Mouse (Mus musculus) liver, embryonic 14.5 days (tissue): ENCODE data around the gene Txlng. TPM values are rescaled to one million over a fixed set of nuclear protein-coding genes. Genes with fewer than 3 reads are reported as not detected.
A peak's percentile ranks its signal among the peaks of the same experiment; 100 is the strongest.

Experiments
- ATAC-seq: fragments of 200-750 bp; cut with Nextera tagmentation; 2 replicates; pipeline ENCODE4 v1.8.0; 2017; ENCODE audit warnings: moderate number of reproducible peaks, mild to moderate bottlenecking, moderate library complexity; ENCODE audit not compliant: insufficient read depth
- DNase-seq, 3 experiments: peaks; one replicate each; pipeline ENCODE4 v3.0.0-alpha.2; 2012 to 2013; ENCODE audit warnings: low read depth in 3 of 3, low spot score in 3 of 3
- H3K27ac ChIP-seq: fragments of 300-500 bp; sonication (generic); 2 replicates; pipeline ENCODE4 v1.5.1; 2014; ENCODE audit warnings: moderate library complexity, mild to moderate bottlenecking, control low read depth, inconsistent platforms
- H3K27me3 ChIP-seq: fragments of 300-500 bp; sonication (generic); 2 replicates; pipeline ENCODE4 v1.6.1; 2014; ENCODE audit warnings: mild to moderate bottlenecking, low read length, moderate library complexity; ENCODE audit not compliant: control insufficient read depth, insufficient read depth
- H3K36me3 ChIP-seq: fragments of 300-500 bp; sonication (generic); replicated peaks from 2 replicates; pipeline ENCODE4 v1.6.1; 2014; ENCODE audit warnings: low read depth; ENCODE audit not compliant: control insufficient read depth, insufficient read depth
- H3K4me1 ChIP-seq, 2 experiments: fragments of 200-500 bp in 1 of 2; fragments of 300-500 bp in 1 of 2; sonication (generic) in 1 of 2; replicated peaks; 2 replicates each; pipeline ENCODE4 v1.6.1; 2012 to 2014; ENCODE audit warnings: antibody characterized with exemption in 1 of 2, inconsistent platforms in 1 of 2, low read length in 1 of 2; ENCODE audit not compliant: control insufficient read depth in 2 of 2, insufficient read depth in 2 of 2
- H3K4me2 ChIP-seq: fragments of 300-500 bp; sonication (generic); 2 replicates; pipeline ENCODE4 v1.6.1; 2014; ENCODE audit warnings: low read depth, mild to moderate bottlenecking, control low read depth, moderate library complexity
- H3K4me3 ChIP-seq, 2 experiments: fragments of 200-500 bp in 1 of 2; fragments of 300-500 bp in 1 of 2; sonication (generic) in 1 of 2; 2 replicates each; pipeline ENCODE4 v1.5.1; 2012 to 2014; ENCODE audit warnings: low read depth in 2 of 2, low read length in 2 of 2, mild to moderate bottlenecking in 2 of 2, control low read depth in 1 of 2, inconsistent platforms in 1 of 2, moderate library complexity in 1 of 2; ENCODE audit not compliant: insufficient read depth in 1 of 2
- H3K9ac ChIP-seq: fragments of 300-500 bp; sonication (generic); replicated peaks from 2 replicates; pipeline ENCODE4 v1.6.1; 2014; ENCODE audit warnings: mild to moderate bottlenecking, control low read depth, moderate library complexity
- H3K9me3 ChIP-seq: fragments of 300-500 bp; sonication (generic); 2 replicates; pipeline ENCODE4 v1.6.1; 2016; ENCODE audit warnings: low read length, mixed read lengths; ENCODE audit not compliant: control insufficient read depth
- CTCF ChIP-seq: IDR thresholded peaks from 2 replicates; pipeline ENCODE4 v1.5.1; 2016; ENCODE audit warnings: antibody characterized with exemption, low read depth, control low read depth
- EP300 ChIP-seq: IDR thresholded peaks from 2 replicates; pipeline ENCODE4 v1.6.1; 2016; ENCODE audit warnings: antibody characterized with exemption, low read depth
- WGBS: fragments of 180-500 bp; shearing (Covaris S2); extraction: QIAGEN DNeasy Blood & Tissue Kit; methylation state at CpG from one replicate; pipeline ENCODE4 v1.1.7; 2014; ENCODE audit not compliant: insufficient replicate concordance; 5-methylcytosine and 5-hydroxymethylcytosine counted together
- microRNA counts: library from miRNA; unstranded; fragments of <30 nt; microRNA quantifications from one replicate; lab custom pipeline; 2016
- microRNA-seq: library from miRNA; unstranded; fragments of <30 nt; microRNA quantifications from one replicate; pipeline ENCODE4, GENCODE M21; 2016
- polyA plus RNA-seq, 2 experiments: library from polyadenylated mRNA; depleted of rRNA in 1 of 2; stranded (reverse) in 1 of 2; unstranded in 1 of 2; fragments of >200 nt; fragmentation: Nextera tagmentation in 1 of 2; extraction: Ambion mirVana in 1 of 2; gene quantifications; 2 replicates each; pipeline versions ENCODE4 v1.2.1 to v1.2.3; 2012 to 2014

The Txlng gene
- polyA plus RNA-seq, 2 experiments: 5.4 to 6.2 TPM

- WGBS: 15% methylated on average over 25 of the region's 25 CpGs
- H3K27ac ChIP-seq: peak overlapping the region; percentile 83
- peaks cover 0 to 12% of the 10 kb centered on the region in 2 experiments; a peak in 3 of 4 replicates for H3K4me1 ChIP-seq
- peak overlapping the region; percentile 62 for H3K9ac ChIP-seq
- no peaks in the 10 kb centered on the region for H3K27me3 ChIP-seq
- ATAC-seq (peak; percentile 88), DNase-seq (peak in 1 of 3 experiments; percentile 26)
- H3K4me3 ChIP-seq: peak overlapping the region; percentile 61 to 78
- H3K9me3 ChIP-seq: no peaks in the 10 kb centered on the region
- no peaks in the 10 kb centered on the region for H3K36me3 ChIP-seq
- H3K4me2 ChIP-seq: peak overlapping the region; percentile 79
- TF ChIP-seq EP300: no peak
- peak; percentile 70 for TF ChIP-seq CTCF
Measured at GRCm38 (mm10) chrX:162734997-162735929, 94.0 kb downstream of the Txlng start.

GRCm38 (mm10) chrX:162730031-162730430 is 99.2 kb downstream of the Txlng start:
- H3K36me3 ChIP-seq: no peaks in the 10 kb centered on the region
- H3K4me2 ChIP-seq: no peak overlapping the region
- no peak overlapping the region for H3K27ac ChIP-seq
- ATAC-seq (no peak), DNase-seq (no peak)
- H3K4me3 ChIP-seq: no peak overlapping the region
- H3K9ac ChIP-seq: no peak overlapping the region
- no peaks in the 10 kb centered on the region for H3K27me3 ChIP-seq
- H3K4me1 ChIP-seq: peaks cover 0 to 19% of the 10 kb centered on the region in 2 experiments; a peak in 3 of 4 replicates
- 54% methylated on average over 4 of the region's 4 CpGs for WGBS
- TF ChIP-seq CTCF (no peak), EP300 (no peak)
- H3K9me3 ChIP-seq: no peaks in the 10 kb centered on the region

MicroRNAs encoded within 50 kb of the gene (microRNA counts, 519-probe panel; counts per million panel counts)
- 69.9 counts per million for microRNA mmu-miR-3473 (lab: Ali Mortazavi, UCI)

Small RNAs within 50 kb of the gene (microRNA-seq; reads per million reads assigned to microRNA genes)
- gene Mir3473a: not detected

Other genes with a start within 250 kb of the Txlng start
- gene Reps2, start 185.8 kb downstream of the Txlng start, polyA plus RNA-seq (2012; rRNA removed): 0.51 and 0.63 TPM in 2 replicates
- gene Reps2, start 185.8 kb downstream of the Txlng start, polyA plus RNA-seq (2014; fragmentation: Nextera tagmentation; extraction: Ambion mirVana): 0.52 and 0.95 TPM in 2 replicates
- 69.9 and 111 TPM in 2 replicates for gene Rbbp7, start 69.1 kb downstream of the Txlng start, polyA plus RNA-seq (2012; rRNA removed)
- gene Rbbp7, start 69.1 kb downstream of the Txlng start, polyA plus RNA-seq (2014; fragmentation: Nextera tagmentation; extraction: Ambion mirVana): 192 and 194 TPM in 2 replicates
- gene Syap1, start 59.0 kb upstream of the Txlng start, polyA plus RNA-seq (2012; rRNA removed): 3.9 and 6.6 TPM in 2 replicates
- gene Syap1, start 59.0 kb upstream of the Txlng start, polyA plus RNA-seq (2014; fragmentation: Nextera tagmentation; extraction: Ambion mirVana): 13.2 and 14.5 TPM in 2 replicates
- gene Ctps2, start 71.8 kb upstream of the Txlng start, polyA plus RNA-seq (2012; rRNA removed): 9.7 and 11.4 TPM in 2 replicates
- 37.6 and 38.1 TPM in 2 replicates for gene Ctps2, start 71.8 kb upstream of the Txlng start, polyA plus RNA-seq (2014; fragmentation: Nextera tagmentation; extraction: Ambion mirVana)
- gene S100g, start 135.1 kb upstream of the Txlng start, polyA plus RNA-seq (2012; rRNA removed): 2.5 and 2.6 TPM in 2 replicates
- gene S100g, start 135.1 kb upstream of the Txlng start, polyA plus RNA-seq (2014; fragmentation: Nextera tagmentation; extraction: Ambion mirVana): 5.5 and 6.8 TPM in 2 replicates